Mouse (Mus musculus) central nervous system, embryonic 18 days (tissue): ENCODE results near the gene Npffr2. TPM values are rescaled to one million over a fixed set of nuclear protein-coding genes. Genes with fewer than 3 reads are reported as not detected.

Source experiments
- polyA plus RNA-seq: library from polyadenylated mRNA; depleted of rRNA; stranded (reverse); fragments of >200 nt; gene quantifications from 2 replicates; pipeline ENCODE4 v1.2.3, GENCODE M21; 2012; rRNA removed

Npffr2 gene
- 0.17 and 0.27 TPM in 2 replicates for polyA plus RNA-seq

DNA sequence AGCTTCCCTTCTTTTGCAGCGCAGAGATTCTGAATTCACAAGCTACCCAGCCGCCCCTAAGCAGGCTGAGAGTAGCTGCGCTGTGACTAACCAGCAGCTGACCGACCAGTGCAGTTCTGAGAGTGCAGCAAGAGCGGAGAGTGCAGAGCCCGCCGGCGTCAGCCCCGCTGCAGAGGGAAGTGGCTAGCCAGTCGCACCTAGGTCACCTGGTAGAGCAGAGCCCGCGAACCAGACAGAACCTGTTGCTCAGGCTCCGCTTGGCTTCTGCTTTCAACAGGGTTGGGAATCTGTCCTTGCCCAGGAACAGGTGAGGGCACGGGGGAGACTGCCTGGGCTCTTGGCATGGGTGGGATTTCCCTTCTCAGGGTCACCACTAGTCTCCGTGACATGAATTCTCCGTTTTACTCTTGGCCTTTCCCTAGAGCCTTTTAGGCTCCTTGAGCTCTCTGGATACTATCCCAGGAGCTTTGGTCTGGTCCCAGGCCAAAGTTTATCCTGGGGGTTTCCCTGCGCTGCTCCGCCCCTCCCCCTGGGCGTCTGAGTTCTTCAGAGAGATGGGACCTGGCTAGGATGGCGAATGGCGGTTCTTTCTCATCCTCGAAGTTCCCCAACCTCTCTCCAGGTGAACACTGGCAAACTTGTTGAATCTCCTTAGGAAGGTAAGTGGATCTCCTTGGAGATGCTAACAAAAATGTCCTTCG is at the start of gene Npffr2:
TSS of gene Npffr2 (plus strand) at position 552 of the 701 bp plus-strand sequence.

Other genes starting within 250 kb of the Npffr2 start
- gene Gc, start 69.5 kb upstream of the Npffr2 start, polyA plus RNA-seq = 0.07 TPM in 1 of 2 replicates, not detected in the other